Mouse (Mus musculus): ENCODE data around the gene Hdac11. TPM values are rescaled to one million over a fixed set of nuclear protein-coding genes. Genes with fewer than 3 reads are reported as not detected.
A peak's percentile ranks its signal among the peaks of the same experiment; 100 is the strongest.

Hdac11 gene
- polyA plus RNA-seq, 1 experiment from 2014 or later = 11.0 TPM

GRCm38 (mm10) chr6:91165210-91165609, 8.7 kb downstream of the Hdac11 start:
- Histone ChIP-seq H3K36me3 (replicated peaks; ENCODE audit: control insufficient read depth, insufficient read depth, low read depth, low read length) (no peaks in the 10 kb centered on the region), H3K4me2 (ENCODE audit: low read depth, low read length) (no peak overlapping the region), H3K27ac (replicated peaks; ENCODE audit: low read depth, low read length) (no peak overlapping the region), H3K27me3 (ENCODE audit: control insufficient read depth, insufficient read depth, low read length) (no peaks in the 10 kb centered on the region), H3K9me3 (replicated peaks; ENCODE audit: control insufficient read depth, low read length) (no peaks in the 10 kb centered on the region), H3K9ac (replicated peaks; ENCODE audit: low read length) (no peak overlapping the region), H3K4me1 (ENCODE audit: control insufficient read depth, insufficient read depth, low read length) (no peaks in the 10 kb centered on the region; the same call in 1 of the 2 replicates), H3K4me3 (ENCODE audit: low read depth, low read length) (no peak overlapping the region)
- 30% methylated on average over 3 of the region's 3 CpGs for WGBS
- DNase-seq (ENCODE audit: low spot score) = peak; percentile 81
- no peak for ATAC-seq (replicated peaks; ENCODE audit: insufficient number of reproducible peaks, low FRiP score, low TSS enrichment, low read depth)

GRCm38 (mm10) chr6:91167828-91168227, 11.4 kb downstream of the Hdac11 start:
- 63% methylated on average over 3 of the region's 3 CpGs for WGBS
- no peak overlapping the region for H3K27ac ChIP-seq (replicated peaks; ENCODE audit: low read depth, low read length)
- H3K9me3 ChIP-seq (replicated peaks; ENCODE audit: control insufficient read depth, low read length) = no peaks in the 10 kb centered on the region
- no peaks in the 10 kb centered on the region for H3K36me3 ChIP-seq (replicated peaks; ENCODE audit: control insufficient read depth, insufficient read depth, low read depth, low read length)
- ATAC-seq (replicated peaks; ENCODE audit: insufficient number of reproducible peaks, low FRiP score, low TSS enrichment, low read depth) (no peak), DNase-seq (ENCODE audit: low spot score) (no peak)
- no peaks in the 10 kb centered on the region for H3K27me3 ChIP-seq (ENCODE audit: control insufficient read depth, insufficient read depth, low read length)
- H3K4me2 ChIP-seq (ENCODE audit: low read depth, low read length) = no peak overlapping the region
- H3K4me3 ChIP-seq (ENCODE audit: low read depth, low read length) = no peak overlapping the region
- H3K9ac ChIP-seq (replicated peaks; ENCODE audit: low read length) = no peak overlapping the region
- H3K4me1 ChIP-seq (ENCODE audit: control insufficient read depth, insufficient read depth, low read length) = no peaks in the 10 kb centered on the region

- no peaks in the 10 kb centered on the region for H3K36me3 ChIP-seq (replicated peaks; ENCODE audit: control insufficient read depth, insufficient read depth, low read depth, low read length)
- WGBS = 90% methylated on average over 8 of the region's 8 CpGs
- H3K9me3 ChIP-seq (replicated peaks; ENCODE audit: control insufficient read depth, low read length) = no peaks in the 10 kb centered on the region
- H3K27ac ChIP-seq (replicated peaks; ENCODE audit: low read depth, low read length) = no peak overlapping the region
- no peaks in the 10 kb centered on the region for H3K4me1 ChIP-seq (ENCODE audit: control insufficient read depth, insufficient read depth, low read length)
- ATAC-seq (replicated peaks; ENCODE audit: insufficient number of reproducible peaks, low FRiP score, low TSS enrichment, low read depth) (no peak), DNase-seq (ENCODE audit: low spot score) (no peak)
- H3K4me3 ChIP-seq (ENCODE audit: low read depth, low read length) = no peak overlapping the region
- no peak overlapping the region for H3K9ac ChIP-seq (replicated peaks; ENCODE audit: low read length)
- no peak overlapping the region for H3K4me2 ChIP-seq (ENCODE audit: low read depth, low read length)
- H3K27me3 ChIP-seq (ENCODE audit: control insufficient read depth, insufficient read depth, low read length) = no peaks in the 10 kb centered on the region
Observed at GRCm38 (mm10) chr6:91169129-91169528, 12.7 kb downstream of the Hdac11 start.

GRCm38 (mm10) chr6:91171396-91171895, 15.0 kb downstream of the Hdac11 start:
- Histone ChIP-seq H3K27ac (replicated peaks; ENCODE audit: low read depth, low read length) (no peak overlapping the region), H3K4me3 (ENCODE audit: low read depth, low read length) (no peak overlapping the region), H3K36me3 (replicated peaks; ENCODE audit: control insufficient read depth, insufficient read depth, low read depth, low read length) (no peaks in the 10 kb centered on the region), H3K4me2 (ENCODE audit: low read depth, low read length) (no peak overlapping the region), H3K9me3 (replicated peaks; ENCODE audit: control insufficient read depth, low read length) (no peaks in the 10 kb centered on the region), H3K27me3 (ENCODE audit: control insufficient read depth, insufficient read depth, low read length) (no peaks in the 10 kb centered on the region), H3K4me1 (ENCODE audit: control insufficient read depth, insufficient read depth, low read length) (no peaks in the 10 kb centered on the region), H3K9ac (replicated peaks; ENCODE audit: low read length) (no peak overlapping the region)
- no peak for ATAC-seq (replicated peaks; ENCODE audit: insufficient number of reproducible peaks, low FRiP score, low TSS enrichment, low read depth)
- 75% methylated on average over 3 of the region's 3 CpGs for WGBS
- DNase-seq (ENCODE audit: low spot score) = no peak

- 73% methylated on average over 2 of the region's 2 CpGs for WGBS
- Histone ChIP-seq H3K9ac (replicated peaks; ENCODE audit: low read length) (no peak overlapping the region), H3K27ac (replicated peaks; ENCODE audit: low read depth, low read length) (no peak overlapping the region), H3K27me3 (ENCODE audit: control insufficient read depth, insufficient read depth, low read length) (no peaks in the 10 kb centered on the region), H3K9me3 (replicated peaks; ENCODE audit: control insufficient read depth, low read length) (no peaks in the 10 kb centered on the region), H3K4me1 (ENCODE audit: control insufficient read depth, insufficient read depth, low read length) (no peaks in the 10 kb centered on the region), H3K4me3 (ENCODE audit: low read depth, low read length) (no peak overlapping the region), H3K36me3 (replicated peaks; ENCODE audit: control insufficient read depth, insufficient read depth, low read depth, low read length) (no peaks in the 10 kb centered on the region), H3K4me2 (ENCODE audit: low read depth, low read length) (no peak overlapping the region)
- DNase-seq (ENCODE audit: low spot score) = no peak
- ATAC-seq (replicated peaks; ENCODE audit: insufficient number of reproducible peaks, low FRiP score, low TSS enrichment, low read depth) = no peak
Observed at GRCm38 (mm10) chr6:91172381-91172780, 15.9 kb downstream of the Hdac11 start.

GRCm38 (mm10) chr6:91173221-91173880, 16.9 kb downstream of the Hdac11 start:
- H3K36me3 ChIP-seq (replicated peaks; ENCODE audit: control insufficient read depth, insufficient read depth, low read depth, low read length) = no peaks in the 10 kb centered on the region
- WGBS = 40% methylated on average over 7 of the region's 7 CpGs
- DNase-seq (ENCODE audit: low spot score) = peak; percentile 79
- H3K27ac ChIP-seq (replicated peaks; ENCODE audit: low read depth, low read length) = no peak overlapping the region
- ATAC-seq (replicated peaks; ENCODE audit: insufficient number of reproducible peaks, low FRiP score, low TSS enrichment, low read depth) = peak; percentile 17; the same call in 1 of the 2 replicates
- H3K9ac ChIP-seq (replicated peaks; ENCODE audit: low read length) = no peak overlapping the region
- H3K4me2 ChIP-seq (ENCODE audit: low read depth, low read length) = no peak overlapping the region
- no peaks in the 10 kb centered on the region for H3K9me3 ChIP-seq (replicated peaks; ENCODE audit: control insufficient read depth, low read length)
- no peak overlapping the region for H3K4me3 ChIP-seq (ENCODE audit: low read depth, low read length)
- no peaks in the 10 kb centered on the region for H3K4me1 ChIP-seq (ENCODE audit: control insufficient read depth, insufficient read depth, low read length)
- no peaks in the 10 kb centered on the region for H3K27me3 ChIP-seq (ENCODE audit: control insufficient read depth, insufficient read depth, low read length)

GRCm38 (mm10) chr6:91174211-91174610, 17.7 kb downstream of the Hdac11 start:
- no peak overlapping the region; the same call in 1 of the 2 replicates for H3K9ac ChIP-seq (replicated peaks; ENCODE audit: low read length)
- no peaks in the 10 kb centered on the region for H3K4me1 ChIP-seq (ENCODE audit: control insufficient read depth, insufficient read depth, low read length)
- WGBS = 85% methylated on average over 3 of the region's 3 CpGs
- no peak for DNase-seq (ENCODE audit: low spot score)
- H3K27me3 ChIP-seq (ENCODE audit: control insufficient read depth, insufficient read depth, low read length) = no peaks in the 10 kb centered on the region
- no peak overlapping the region for H3K4me3 ChIP-seq (ENCODE audit: low read depth, low read length)
- H3K36me3 ChIP-seq (replicated peaks; ENCODE audit: control insufficient read depth, insufficient read depth, low read depth, low read length) = no peaks in the 10 kb centered on the region
- no peak for ATAC-seq (replicated peaks; ENCODE audit: insufficient number of reproducible peaks, low FRiP score, low TSS enrichment, low read depth)
- H3K4me2 ChIP-seq (ENCODE audit: low read depth, low read length) = no peak overlapping the region
- no peaks in the 10 kb centered on the region for H3K9me3 ChIP-seq (replicated peaks; ENCODE audit: control insufficient read depth, low read length)
- no peak overlapping the region for H3K27ac ChIP-seq (replicated peaks; ENCODE audit: low read depth, low read length)

GRCm38 (mm10) chr6:91180767-91181171, 24.3 kb downstream of the Hdac11 start:
- H3K4me3 ChIP-seq (ENCODE audit: low read depth, low read length) = no peak overlapping the region
- DNase-seq (ENCODE audit: low spot score) (peak; percentile 83), ATAC-seq (replicated peaks; ENCODE audit: insufficient number of reproducible peaks, low FRiP score, low TSS enrichment, low read depth) (peak; percentile 85)
- peak overlapping the region; percentile 81 for H3K27ac ChIP-seq (replicated peaks; ENCODE audit: low read depth, low read length)
- H3K27me3 ChIP-seq (ENCODE audit: control insufficient read depth, insufficient read depth, low read length) = no peaks in the 10 kb centered on the region
- no peaks in the 10 kb centered on the region for H3K9me3 ChIP-seq (replicated peaks; ENCODE audit: control insufficient read depth, low read length)
- no peak overlapping the region for H3K4me2 ChIP-seq (ENCODE audit: low read depth, low read length)
- peaks cover 4% of the 10 kb centered on the region for H3K4me1 ChIP-seq (ENCODE audit: control insufficient read depth, insufficient read depth, low read length)
- H3K36me3 ChIP-seq (replicated peaks; ENCODE audit: control insufficient read depth, insufficient read depth, low read depth, low read length) = no peaks in the 10 kb centered on the region
- 28% methylated on average over 9 of the region's 9 CpGs for WGBS
- no peak overlapping the region for H3K9ac ChIP-seq (replicated peaks; ENCODE audit: low read length)

Measured in embryonic facial prominence, embryonic 11.5 days (tissue).